Mouse (Mus musculus): ENCODE results near the gene Mmp27. TPM values are rescaled to one million over a fixed set of nuclear protein-coding genes. Genes with fewer than 3 reads are reported as not detected.

Gene Mmp27
- polyA plus RNA-seq, 1 experiment from 2014 or later: not detected

GRCm38 (mm10) chr9:7627931-7628330 is 56.7 kb downstream of the Mmp27 start, which contains the start of gene Mmp20:
Mmp20 (plus strand) TSS chr9:7628231.
- Histone ChIP-seq H3K4me3 (ENCODE audit: low read depth, low read length) (no peak within 1 kb of the TSS), H3K9me3 (ENCODE audit: control insufficient read depth, low read depth, low read length) (no peaks in the 10 kb centered on the region), H3K27ac (ENCODE audit: low read length) (no peak within 1 kb of the TSS), H3K4me2 (replicated peaks; ENCODE audit: low read depth, low read length) (no peak within 1 kb of the TSS), H3K4me1 (ENCODE audit: control insufficient read depth, insufficient read depth, low read length) (no peaks in the 10 kb centered on the region), H3K27me3 (ENCODE audit: control insufficient read depth, insufficient read depth, low read length) (no peaks in the 10 kb centered on the region), H3K9ac (replicated peaks; ENCODE audit: low read depth, low read length) (no peak within 1 kb of the TSS), H3K36me3 (ENCODE audit: control insufficient read depth, insufficient read depth, low read length) (no peaks in the 10 kb centered on the region)
- no peak for ATAC-seq (ENCODE audit: insufficient number of reproducible peaks, insufficient read depth, low FRiP score, low read depth)

Other genes with a start within 250 kb of the Mmp27 start
- gene Mmp12, start 227.0 kb upstream of the Mmp27 start, polyA plus RNA-seq (2014; fragmentation: Nextera tagmentation; extraction: Ambion mirVana): not detected in 2 replicates
- gene Mmp1b, start 183.3 kb upstream of the Mmp27 start, polyA plus RNA-seq (2014; fragmentation: Nextera tagmentation; extraction: Ambion mirVana): not detected in 2 replicates
- not detected in 2 replicates for gene Mmp3, start 125.6 kb upstream of the Mmp27 start, polyA plus RNA-seq (2014; fragmentation: Nextera tagmentation; extraction: Ambion mirVana)
- not detected in 2 replicates for gene Mmp10, start 69.0 kb upstream of the Mmp27 start, polyA plus RNA-seq (2014; fragmentation: Nextera tagmentation; extraction: Ambion mirVana)
- gene Mmp8, start 12.9 kb upstream of the Mmp27 start, polyA plus RNA-seq (2014; fragmentation: Nextera tagmentation; extraction: Ambion mirVana): 0.49 and 0.80 TPM in 2 replicates
- gene Mmp20, start 56.8 kb downstream of the Mmp27 start, polyA plus RNA-seq (2014; fragmentation: Nextera tagmentation; extraction: Ambion mirVana): 0.12 and 0.13 TPM in 2 replicates
- 0.46 and 0.73 TPM in 2 replicates for gene Mmp7, start 120.7 kb downstream of the Mmp27 start, polyA plus RNA-seq (2014; fragmentation: Nextera tagmentation; extraction: Ambion mirVana)
- 148 and 155 TPM in 2 replicates for gene Tmem123, start 192.6 kb downstream of the Mmp27 start, polyA plus RNA-seq (2014; fragmentation: Nextera tagmentation; extraction: Ambion mirVana)